Mouse (Mus musculus) embryonic facial prominence, embryonic 15.5 days (tissue): ENCODE measurements around the gene Capn8. TPM values are rescaled to one million over a fixed set of nuclear protein-coding genes. Genes with fewer than 3 reads are reported as not detected.

Experiments used
- ATAC-seq: fragments of 200-750 bp; cut with Nextera tagmentation; 2 replicates; pipeline ENCODE4 v1.8.0; 2017; ENCODE audit warnings: low read depth, moderate TSS enrichment; ENCODE audit not compliant: insufficient number of reproducible peaks, low FRiP score, low TSS enrichment
- H3K27ac ChIP-seq: fragments of 300-500 bp; sonication (generic); replicated peaks from 2 replicates; pipeline ENCODE4 v1.5.1; 2015; ENCODE audit warnings: mild to moderate bottlenecking, inconsistent platforms
- H3K27me3 ChIP-seq: fragments of 300-500 bp; sonication (generic); 2 replicates; pipeline ENCODE4 v1.6.1; 2015; ENCODE audit warnings: inconsistent platforms
- H3K36me3 ChIP-seq: fragments of 300-500 bp; sonication (generic); 2 replicates; pipeline ENCODE4 v1.6.1; 2015; ENCODE audit warnings: mild to moderate bottlenecking, inconsistent platforms
- H3K4me1 ChIP-seq: fragments of 300-500 bp; sonication (generic); 2 replicates; pipeline ENCODE4 v1.6.1; 2015; ENCODE audit warnings: inconsistent platforms
- H3K4me2 ChIP-seq: fragments of 300-500 bp; sonication (generic); replicated peaks from 2 replicates; pipeline ENCODE4 v1.6.1; 2015; ENCODE audit warnings: mild to moderate bottlenecking, inconsistent platforms
- H3K4me3 ChIP-seq: fragments of 300-500 bp; sonication (generic); replicated peaks from 2 replicates; pipeline ENCODE4 v1.5.1; 2015; ENCODE audit warnings: mild to moderate bottlenecking, inconsistent platforms
- H3K9ac ChIP-seq: fragments of 300-500 bp; sonication (generic); 2 replicates; pipeline ENCODE4 v1.6.1; 2015; ENCODE audit warnings: inconsistent platforms
- H3K9me3 ChIP-seq: fragments of 300-500 bp; sonication (generic); replicated peaks from 2 replicates; pipeline ENCODE4 v1.6.1; 2016; ENCODE audit warnings: inconsistent platforms
- WGBS: fragments of 180-500 bp; shearing (Covaris S2); methylation state at CpG from one replicate; pipeline ENCODE4 v1.1.7; 2015; 5-methylcytosine and 5-hydroxymethylcytosine counted together
- polyA plus RNA-seq: library from polyadenylated mRNA; unstranded; fragments of >200 nt; fragmentation: Nextera tagmentation; extraction: Ambion mirVana; gene quantifications from 2 replicates; pipeline ENCODE4 v1.2.1, GENCODE M21; 2015

Gene Capn8
- polyA plus RNA-seq = 0.71 and 0.77 TPM in 2 replicates

DNA sequence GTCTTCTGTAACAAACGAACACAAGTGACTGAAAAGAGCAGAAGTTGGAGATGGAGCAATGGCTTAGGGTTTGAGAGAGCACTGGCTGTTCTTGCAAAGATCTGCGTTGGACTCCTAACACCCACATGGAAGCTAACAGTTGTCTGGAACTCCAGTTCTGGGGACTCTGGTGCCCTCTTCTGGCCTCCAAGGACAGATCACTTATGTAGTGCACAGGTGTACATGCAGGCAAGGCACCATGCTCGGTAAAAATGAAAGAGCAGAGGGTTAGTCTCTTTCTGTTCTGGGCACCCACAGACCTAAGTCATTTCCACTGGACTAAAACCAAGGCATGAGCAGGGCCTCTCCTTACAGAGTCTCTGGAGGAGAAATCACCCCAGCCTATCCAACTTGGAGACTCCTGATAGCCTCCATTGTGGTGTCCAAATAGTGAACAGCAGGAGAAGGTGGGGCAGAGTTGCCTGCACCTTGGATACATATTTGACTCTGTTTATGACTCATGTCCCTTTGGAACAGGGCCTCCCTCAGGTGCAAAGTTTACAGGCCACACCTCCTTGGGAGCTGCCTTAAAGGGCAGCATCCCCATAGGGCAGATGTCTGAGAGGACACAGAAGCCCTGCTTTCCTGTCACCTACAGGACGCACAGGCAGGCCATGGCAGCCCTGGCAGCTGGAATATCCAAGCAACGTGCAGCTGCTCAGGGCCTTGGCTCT lies at the start of gene Capn8:
TSS of gene Capn8 (plus strand) at position 600 of the 713 bp plus-strand sequence.
- peaks cover 24% of the 10 kb centered on the region for H3K4me1 ChIP-seq
- no peaks in the 10 kb centered on the region for H3K9me3 ChIP-seq
- ATAC-seq = no peak
- H3K4me3 ChIP-seq = no peak within 1 kb of the TSS
- no peaks in the 10 kb centered on the region for H3K27me3 ChIP-seq
- no peak within 1 kb of the TSS for H3K27ac ChIP-seq
- WGBS = 66% methylated on average over 5 of the region's 5 CpGs
- no peak within 1 kb of the TSS for H3K9ac ChIP-seq
- no peak within 1 kb of the TSS for H3K4me2 ChIP-seq
- no peaks in the 10 kb centered on the region for H3K36me3 ChIP-seq

DNA sequence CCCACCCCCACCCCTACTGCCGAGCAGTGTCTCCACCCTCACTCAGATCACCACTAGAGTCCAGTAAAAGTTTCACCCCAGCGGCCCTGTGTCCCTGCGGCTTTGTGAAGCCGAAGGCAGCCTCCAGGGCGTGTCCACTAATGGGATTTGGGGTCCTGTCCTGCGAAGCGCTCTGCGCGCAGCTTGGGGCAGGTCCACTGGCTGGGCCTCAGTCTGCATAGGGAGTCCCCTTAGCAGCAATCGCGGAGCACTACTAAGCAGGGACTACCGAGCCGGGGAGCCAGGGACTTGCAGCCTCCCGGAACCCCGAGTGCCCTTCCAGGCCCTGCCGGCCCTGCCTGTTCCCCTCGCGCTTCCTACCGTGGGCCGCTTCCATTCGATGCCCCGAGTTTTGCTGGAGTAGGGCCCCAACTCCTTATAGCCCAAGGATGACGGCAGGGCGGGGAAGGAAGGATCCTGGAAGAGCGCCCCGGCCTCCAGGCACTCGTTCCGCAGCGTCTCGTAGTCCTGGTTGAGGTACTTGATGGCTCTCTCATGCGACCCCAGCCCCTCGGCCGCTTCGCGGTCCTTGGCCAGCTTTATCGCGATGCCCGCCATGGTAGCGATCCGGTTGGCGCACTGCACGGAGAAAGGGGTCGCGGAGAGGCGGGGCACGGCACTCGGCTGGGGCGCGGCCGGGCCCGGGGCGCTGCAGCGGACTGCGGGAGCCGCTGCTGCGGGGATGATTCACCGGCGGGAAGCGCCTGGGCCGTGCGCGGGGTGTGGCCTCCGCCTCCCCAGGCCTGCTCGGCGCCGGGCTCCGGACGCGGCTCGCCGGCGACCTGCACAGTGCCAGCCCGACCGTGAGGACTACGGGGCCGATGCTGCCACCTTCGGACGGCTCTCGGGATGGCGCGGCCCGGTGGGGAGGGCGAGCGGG lies 47.8 kb upstream of the Capn8 start, which contains the start of gene Capn2:
TSS of gene Capn2 (minus strand) at position 851 of the 919 bp plus-strand sequence.
- Histone ChIP-seq H3K4me1 (peaks cover 67% of the 10 kb centered on the region), H3K27ac (peak within 1 kb of the TSS; percentile 95), H3K36me3 (peaks cover 19% of the 10 kb centered on the region; the same call in 1 of the 2 replicates), H3K4me3 (peak within 1 kb of the TSS; percentile 81), H3K4me2 (peak within 1 kb of the TSS; percentile 71), H3K27me3 (no peaks in the 10 kb centered on the region), H3K9ac (peak within 1 kb of the TSS; percentile 97), H3K9me3 (no peaks in the 10 kb centered on the region)
- peak; percentile 83 for ATAC-seq
- under 1% methylated on average over 84 of the region's 84 CpGs for WGBS

DNA sequence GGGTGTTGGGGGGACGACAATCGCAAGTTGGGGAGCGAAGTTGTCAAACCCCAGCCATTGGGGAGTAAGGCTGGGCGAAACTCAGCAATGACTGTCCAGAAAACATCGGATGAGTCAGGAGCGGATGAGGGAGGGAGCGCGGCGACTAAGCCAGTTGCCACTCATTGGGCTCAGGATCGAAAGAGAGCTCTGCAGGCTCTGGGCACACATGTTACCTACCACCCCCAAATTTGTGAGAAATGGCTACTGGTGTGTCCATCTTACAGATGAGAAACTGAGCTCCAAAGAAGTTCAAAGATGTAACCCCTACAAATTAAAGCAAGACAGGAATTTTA lies 47.2 kb upstream of the Capn8 start:
- peak overlapping the region; percentile 81 for H3K4me3 ChIP-seq
- H3K36me3 ChIP-seq = peaks cover 13% of the 10 kb centered on the region; the same call in 1 of the 2 replicates
- H3K9me3 ChIP-seq = no peaks in the 10 kb centered on the region
- peak; percentile 15 for ATAC-seq
- H3K9ac ChIP-seq = peak overlapping the region; percentile 97
- H3K4me1 ChIP-seq = peaks cover 67% of the 10 kb centered on the region
- H3K4me2 ChIP-seq = peak overlapping the region; percentile 71
- no peaks in the 10 kb centered on the region for H3K27me3 ChIP-seq
- WGBS = 1% methylated on average over 10 of the region's 10 CpGs
- H3K27ac ChIP-seq = peak overlapping the region; percentile 95

DNA sequence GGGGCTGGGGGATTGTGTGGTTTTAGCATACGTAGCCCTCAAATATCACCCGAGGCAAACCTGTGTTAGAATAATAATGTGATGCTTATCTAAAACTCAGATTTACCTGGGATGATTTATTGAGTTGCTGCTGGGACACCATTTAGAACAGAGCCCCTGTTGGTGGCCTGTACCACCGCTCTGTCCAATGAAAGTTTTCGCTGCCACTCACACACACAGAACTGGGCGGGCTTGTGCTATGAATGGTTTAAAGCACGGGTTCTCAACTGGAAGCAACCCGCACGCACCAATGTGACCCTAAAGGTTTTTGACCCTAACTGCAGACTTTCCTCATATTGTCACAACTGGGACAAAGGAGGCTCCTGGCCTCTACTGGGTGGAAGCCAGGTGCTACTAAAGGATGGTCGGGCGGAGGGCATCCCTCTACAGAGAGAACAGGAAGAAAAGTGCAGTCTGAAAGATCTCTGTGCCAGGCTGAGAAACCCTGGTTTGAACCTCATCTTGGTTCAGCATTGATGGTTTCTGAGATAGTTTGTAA lies 46.6 kb upstream of the Capn8 start:
- 0 out of 2 replicates have a peak, but pooled peaks cover 7% of the 10 kb centered on the region for H3K36me3 ChIP-seq
- no peaks in the 10 kb centered on the region for H3K27me3 ChIP-seq
- H3K4me3 ChIP-seq = peak overlapping the region; percentile 81
- peaks cover 62% of the 10 kb centered on the region for H3K4me1 ChIP-seq
- 60% methylated on average over 10 of the region's 10 CpGs for WGBS
- H3K27ac ChIP-seq = no peak overlapping the region
- no peak overlapping the region for H3K9ac ChIP-seq
- no peak for ATAC-seq
- H3K4me2 ChIP-seq = no peak overlapping the region; the same call in 1 of the 2 replicates
- no peaks in the 10 kb centered on the region for H3K9me3 ChIP-seq

DNA sequence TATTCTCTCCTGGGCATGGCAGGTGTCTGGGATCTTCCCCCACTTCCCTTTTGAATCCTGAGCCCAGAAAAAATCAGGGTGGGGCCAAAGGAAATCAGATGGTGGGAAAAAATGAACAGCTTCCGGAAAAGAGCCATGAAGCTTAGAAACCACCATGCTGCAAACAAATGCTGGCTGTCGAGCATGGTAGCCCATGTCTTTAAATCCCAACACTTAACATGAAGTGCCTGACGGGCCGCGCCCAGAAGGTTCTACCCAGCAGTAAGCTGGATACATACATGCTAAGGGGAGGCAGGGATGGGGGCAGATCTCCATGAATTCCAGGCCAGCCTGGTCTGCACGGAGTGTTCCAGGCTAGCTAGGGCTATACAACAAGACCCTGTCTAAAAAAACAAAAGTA lies 46.0 kb upstream of the Capn8 start:
- Histone ChIP-seq H3K4me3 (no peak overlapping the region), H3K4me2 (no peak overlapping the region), H3K4me1 (peaks cover 57% of the 10 kb centered on the region), H3K36me3 (0 out of 2 replicates have a peak, but pooled peaks cover 7% of the 10 kb centered on the region), H3K27ac (peak overlapping the region; percentile 91; the same call in 1 of the 2 replicates), H3K9ac (no peak overlapping the region), H3K9me3 (no peaks in the 10 kb centered on the region), H3K27me3 (no peaks in the 10 kb centered on the region)
- WGBS = 76% methylated on average over 6 of the region's 6 CpGs
- ATAC-seq = no peak

DNA sequence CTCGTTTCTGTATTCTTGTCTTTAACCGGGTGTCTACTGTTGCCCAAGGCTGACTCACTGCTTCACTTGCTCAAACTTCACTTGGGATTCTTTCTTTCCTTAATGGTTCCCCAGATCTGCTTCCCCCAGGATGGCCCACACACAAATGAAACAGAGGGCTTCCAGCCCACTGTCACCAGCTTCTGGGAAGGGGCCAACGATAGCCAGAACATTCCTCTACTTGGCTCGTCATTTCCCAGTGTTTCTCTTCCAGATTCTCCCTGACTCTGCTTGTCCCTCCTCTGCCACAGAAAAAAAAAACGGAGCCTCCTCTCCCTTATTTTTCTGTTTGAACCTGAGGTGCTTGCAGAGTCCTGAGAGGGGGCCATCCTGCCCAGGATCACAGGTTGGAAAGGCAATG lies 45.5 kb upstream of the Capn8 start:
- Histone ChIP-seq H3K4me2 (peak overlapping the region; percentile 38), H3K9me3 (no peaks in the 10 kb centered on the region), H3K36me3 (0 out of 2 replicates have a peak, but pooled peaks cover 7% of the 10 kb centered on the region), H3K27me3 (no peaks in the 10 kb centered on the region), H3K27ac (peak overlapping the region; percentile 91), H3K9ac (no peak overlapping the region), H3K4me3 (no peak overlapping the region), H3K4me1 (peaks cover 53% of the 10 kb centered on the region)
- no peak for ATAC-seq
- 59% methylated on average over 5 of the region's 5 CpGs for WGBS

DNA sequence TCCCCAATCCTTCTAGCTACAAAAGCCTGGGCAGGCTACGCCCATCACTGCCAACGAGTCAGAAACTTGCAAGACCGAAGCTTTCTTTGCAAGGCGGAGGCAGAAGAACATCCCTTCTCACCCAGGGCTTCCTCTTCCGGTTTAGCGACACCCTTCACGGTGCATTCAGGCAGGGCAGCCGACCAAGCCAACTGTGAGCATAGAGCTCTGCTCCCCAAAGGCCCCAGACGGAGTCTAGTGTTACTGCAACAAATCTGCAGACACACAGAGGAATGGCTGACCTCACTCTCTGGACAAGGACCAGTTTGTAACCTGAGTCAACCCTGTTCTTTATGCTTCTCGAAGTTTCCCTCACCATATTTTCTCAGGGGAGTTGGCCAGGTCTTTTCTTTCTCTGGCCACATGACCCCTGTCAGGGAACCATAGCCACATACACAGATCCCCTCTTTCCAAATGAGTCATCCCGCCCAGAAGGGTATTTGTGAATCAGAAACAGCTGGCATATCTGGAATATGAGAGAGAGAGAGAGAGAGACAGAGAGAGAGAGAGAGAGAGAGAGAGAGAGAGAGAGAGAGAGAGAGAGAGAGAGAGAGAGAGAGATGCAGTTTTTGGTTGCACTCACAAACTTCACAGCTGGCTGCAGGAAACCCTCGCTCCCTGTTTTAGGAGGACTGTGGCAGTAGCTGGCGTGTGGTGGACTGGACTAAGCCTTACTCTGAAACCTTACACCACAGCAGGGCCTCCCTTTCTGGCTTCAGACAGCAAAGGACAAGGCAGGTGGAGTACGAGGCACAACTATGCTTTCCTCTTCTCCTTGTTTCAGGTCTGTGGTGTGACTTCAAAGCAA lies 44.5 kb upstream of the Capn8 start:
- no peaks in the 10 kb centered on the region for H3K36me3 ChIP-seq
- H3K9me3 ChIP-seq = no peaks in the 10 kb centered on the region
- H3K4me2 ChIP-seq = peak overlapping the region; percentile 38
- WGBS = 9% methylated on average over 14 of the region's 14 CpGs
- H3K4me3 ChIP-seq = no peak overlapping the region; the same call in 1 of the 2 replicates
- H3K27ac ChIP-seq = peak overlapping the region; percentile 91
- no peaks in the 10 kb centered on the region for H3K27me3 ChIP-seq
- peaks cover 51% of the 10 kb centered on the region for H3K4me1 ChIP-seq
- peak; percentile 84 for ATAC-seq
- H3K9ac ChIP-seq = no peak overlapping the region

DNA sequence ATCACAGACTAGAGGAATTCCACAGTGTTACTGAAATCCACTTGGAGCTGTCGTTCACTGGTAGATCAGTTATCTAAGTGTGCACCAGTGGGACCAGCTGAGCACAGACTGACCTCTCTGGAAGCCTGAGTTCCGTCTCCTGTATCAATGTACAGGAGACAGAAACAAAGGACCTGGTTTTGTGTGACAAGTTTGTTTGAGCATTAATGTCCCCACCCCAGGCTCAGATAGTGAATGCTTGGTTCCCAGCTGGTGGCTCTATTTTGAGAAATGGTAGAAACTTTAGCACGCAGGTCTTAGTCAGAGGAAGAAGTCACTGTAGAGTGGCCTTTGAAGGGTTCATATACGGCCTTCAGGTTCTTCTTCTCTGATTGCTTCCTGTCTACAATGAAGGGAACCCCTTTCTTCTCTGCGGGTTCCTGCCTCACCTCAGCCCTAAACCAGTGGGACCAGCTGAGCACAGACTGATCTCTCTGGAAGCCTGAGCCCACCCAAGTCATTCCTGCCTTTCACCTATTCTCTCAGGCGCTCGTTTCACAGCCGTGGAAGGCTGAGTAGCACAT lies 43.8 kb upstream of the Capn8 start:
- H3K4me3 ChIP-seq = no peak overlapping the region
- 58% methylated on average over 8 of the region's 8 CpGs for WGBS
- H3K36me3 ChIP-seq = no peaks in the 10 kb centered on the region
- peak overlapping the region; percentile 91 for H3K27ac ChIP-seq
- H3K9me3 ChIP-seq = no peaks in the 10 kb centered on the region
- H3K27me3 ChIP-seq = no peaks in the 10 kb centered on the region
- ATAC-seq = no peak
- H3K9ac ChIP-seq = no peak overlapping the region
- H3K4me1 ChIP-seq = peaks cover 44% of the 10 kb centered on the region
- no peak overlapping the region for H3K4me2 ChIP-seq

DNA sequence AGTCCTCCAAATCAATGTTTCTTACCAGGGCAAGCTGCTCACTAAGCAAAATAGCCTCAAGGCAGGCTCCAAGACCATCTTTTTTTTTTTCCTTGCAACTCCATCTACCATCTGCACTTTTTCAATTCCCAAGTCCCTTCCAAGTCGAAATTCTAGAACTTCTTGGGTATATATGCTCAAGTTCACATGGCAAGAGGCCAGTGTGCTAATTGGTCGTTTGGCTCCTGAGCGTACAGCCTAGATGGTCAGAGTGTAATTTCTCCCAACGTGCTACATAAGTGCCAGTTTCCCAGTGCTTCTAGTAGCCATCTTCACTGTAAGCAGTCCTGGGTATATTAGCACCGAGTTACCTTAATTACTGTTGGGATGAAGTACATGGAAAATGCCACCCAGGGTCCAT lies 41.8 kb upstream of the Capn8 start:
- Histone ChIP-seq H3K27ac (no peak overlapping the region), H3K9me3 (no peaks in the 10 kb centered on the region), H3K27me3 (peaks cover 10% of the 10 kb centered on the region; the same call in 1 of the 2 replicates), H3K9ac (no peak overlapping the region), H3K36me3 (no peaks in the 10 kb centered on the region), H3K4me3 (no peak overlapping the region), H3K4me1 (peaks cover 42% of the 10 kb centered on the region), H3K4me2 (no peak overlapping the region)
- no peak for ATAC-seq
- WGBS = 73% methylated on average over 5 of the region's 5 CpGs

DNA sequence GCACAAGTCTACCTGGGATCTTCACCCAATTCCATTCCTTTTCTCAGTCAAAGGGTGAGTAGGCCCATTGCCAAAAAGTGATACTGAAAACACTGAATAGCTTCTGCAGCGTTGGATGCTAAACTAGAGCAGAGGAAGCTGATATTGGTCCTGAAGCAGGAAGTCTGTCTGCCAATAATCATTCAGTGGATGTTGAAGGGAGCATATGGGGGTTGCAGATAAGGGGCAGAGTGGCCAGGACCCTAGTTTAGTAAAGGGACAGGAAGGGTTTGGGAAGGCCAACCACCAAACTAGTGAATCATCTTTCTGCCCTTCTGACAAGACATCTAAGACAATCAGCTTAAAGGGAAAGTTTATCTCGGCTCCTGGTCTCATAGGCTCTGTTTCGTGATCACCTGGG lies 41.1 kb upstream of the Capn8 start:
- Histone ChIP-seq H3K4me3 (no peak overlapping the region), H3K36me3 (no peaks in the 10 kb centered on the region), H3K27ac (no peak overlapping the region), H3K27me3 (peaks cover 10% of the 10 kb centered on the region; the same call in 1 of the 2 replicates), H3K4me2 (no peak overlapping the region), H3K9me3 (no peaks in the 10 kb centered on the region), H3K9ac (no peak overlapping the region), H3K4me1 (peaks cover 42% of the 10 kb centered on the region)
- 89% methylated on average over 3 of the region's 3 CpGs for WGBS
- ATAC-seq = no peak
